Mouse (Mus musculus) skeletal muscle tissue, postnatal 0 days (tissue): Measurements from ENCODE around the gene Gon7. TPM values are rescaled to one million over a fixed set of nuclear protein-coding genes. Genes with fewer than 3 reads are reported as not detected.

Source experiments
- polyA plus RNA-seq: library from polyadenylated mRNA; unstranded; fragments of >200 nt; fragmentation: Nextera tagmentation; extraction: Ambion mirVana; gene quantifications from 2 replicates; pipeline ENCODE4 v1.2.1, GENCODE M21; 2015

Gon7 gene
- polyA plus RNA-seq: 9.8 and 10.5 TPM in 2 replicates

GRCm38 (mm10) chr12:102757689-102758402, at the start of gene Gon7, which contains the start of the genes Gm28051 and Ubr7:
Gon7 (minus strand) TSS chr12:102757803.
Gm28051 (minus strand) TSS chr12:102757765.
Ubr7 (plus strand) TSS chr12:102757967.

GRCm38 (mm10) chr12:102758403-102758756, 777 bp upstream of the Gon7 start, which contains the start of gene Gm20604:
Gm20604 (minus strand) TSS chr12:102758672.

GRCm38 (mm10) chr12:102743589-102744574, 13.7 kb downstream of the Gon7 start, which contains the start of the genes Moap1 and Tmem251:
Moap1 (minus strand) TSS chr12:102743661.
Tmem251 (plus strand) TSS chr12:102743762.

GRCm38 (mm10) chr12:102704457-102705198, 53.0 kb downstream of the Gon7 start, which contains the start of gene Itpk1:
Itpk1 (minus strand) TSS chr12:102704930.

Other genes starting within 250 kb of the Gon7 start
- 0.10 and 0.55 TPM in 2 replicates for gene Chga, start 202.8 kb downstream of the Gon7 start, polyA plus RNA-seq
- 3.5 and 4.9 TPM in 2 replicates for gene Itpk1, start 52.9 kb downstream of the Gon7 start, polyA plus RNA-seq
- gene Moap1, start 14.1 kb downstream of the Gon7 start, polyA plus RNA-seq: 9.2 and 10.7 TPM in 2 replicates
- 6.3 and 6.5 TPM in 2 replicates for gene Tmem251, start 14.0 kb downstream of the Gon7 start, polyA plus RNA-seq
- not detected in 2 replicates for gene Gm28051, start within 50 bp of the Gon7 start, polyA plus RNA-seq
- 20.4 and 20.6 TPM in 2 replicates for gene Ubr7, start 164 bp upstream of the Gon7 start, polyA plus RNA-seq
- gene Gm20604, start 869 bp upstream of the Gon7 start, polyA plus RNA-seq: 10.4 and 10.9 TPM in 2 replicates
- 6.6 and 6.7 TPM in 2 replicates for gene Btbd7, start 120.7 kb upstream of the Gon7 start, polyA plus RNA-seq
- not detected in 2 replicates for gene Cox8c, start 141.5 kb upstream of the Gon7 start, polyA plus RNA-seq
- 0.01 TPM in 1 of 2 replicates, not detected in the other for gene Unc79, start 191.1 kb upstream of the Gon7 start, polyA plus RNA-seq